Mouse (Mus musculus) brain, embryonic 14.5 days (tissue): ENCODE data around the gene Naa11.

Experiments
- CTCF ChIP-seq: fragments of 200-500 bp; IDR thresholded peaks from 2 replicates; pipeline ENCODE4 v1.5.1; 2012; ENCODE audit warnings: inconsistent platforms, mild to moderate bottlenecking, moderate library complexity, borderline replicate concordance; ENCODE audit not compliant: insufficient read depth, insufficient read length; ENCODE audit errors: extremely low read depth
- POLR2A ChIP-seq: fragments of 200-500 bp; IDR thresholded peaks from 2 replicates; pipeline ENCODE4 v1.6.1; 2012; ENCODE audit warnings: mild to moderate bottlenecking, inconsistent platforms, borderline replicate concordance; ENCODE audit not compliant: poor library complexity, insufficient read depth, insufficient read length, severe bottlenecking; ENCODE audit errors: extremely low read depth

- TF ChIP-seq CTCF = no peak
- no peak for TF ChIP-seq POLR2A
These were observed 23.7 kb upstream of the Naa11 start for GRCm38 (mm10) chr5:97415837-97416236.
